Mouse (Mus musculus) lung, adult 2 months (tissue): Measurements from ENCODE around the gene Cd8a.

ENCODE experiments used
- CTCF ChIP-seq: fragments of 200-500 bp; IDR thresholded peaks from 2 replicates; pipeline ENCODE4 v1.5.1; 2011; ENCODE audit warnings: mild to moderate bottlenecking, low read length, control low read depth; ENCODE audit not compliant: insufficient read depth
- POLR2A ChIP-seq: fragments of 200-500 bp; IDR thresholded peaks from 2 replicates; pipeline ENCODE4 v1.6.1; 2011; ENCODE audit warnings: low read depth, mild to moderate bottlenecking, control low read depth, low read length, borderline replicate concordance; ENCODE audit errors: extremely low read depth

- no peak for TF ChIP-seq CTCF
- no peak for TF ChIP-seq POLR2A
These were observed 22.0 kb upstream of the Cd8a start for GRCm38 (mm10) chr6:71351201-71351600.
